Mouse (Mus musculus): ENCODE measurements around the gene Avil. TPM values are rescaled to one million over a fixed set of nuclear protein-coding genes. Genes with fewer than 3 reads are reported as not detected.

Avil gene
- polyA plus RNA-seq, 1 experiment from 2014 or later, result 0.45 TPM

DNA sequence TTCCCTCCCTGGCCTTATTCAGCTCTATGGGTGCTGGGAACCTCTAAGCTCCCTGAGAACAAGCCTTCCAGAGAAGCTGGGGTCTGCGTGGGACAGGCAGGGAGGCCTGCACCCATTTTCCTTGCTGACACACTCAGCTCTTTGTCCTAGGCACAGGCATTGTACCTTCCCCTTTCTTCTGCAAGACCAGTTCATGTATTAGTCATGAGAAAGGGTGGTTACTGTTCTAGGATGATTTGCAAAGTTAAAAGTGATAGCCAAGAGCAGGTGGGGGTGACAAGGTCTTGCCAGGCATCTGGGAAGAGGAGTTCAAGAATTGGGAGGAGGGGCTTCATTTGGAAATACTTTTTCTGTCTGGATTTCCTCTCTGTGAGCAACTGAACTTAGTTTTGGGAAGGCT lies 1.5 kb downstream of the Avil start:
- Histone ChIP-seq H3K9me3 (no peaks in the 10 kb centered on the region), H3K4me2 (replicated peaks) (no peak overlapping the region), H3K27ac (replicated peaks) (no peak overlapping the region), H3K4me3 (no peak overlapping the region), H3K36me3 (peaks cover 26% of the 10 kb centered on the region), H3K9ac (replicated peaks) (no peak overlapping the region), H3K4me1 (no peaks in the 10 kb centered on the region), H3K27me3 (no peaks in the 10 kb centered on the region)
- WGBS, result 61% methylated on average over 1 of the region's 1 CpGs
- ATAC-seq (replicated peaks), result no peak

- Histone ChIP-seq H3K4me3 (no peak overlapping the region), H3K9me3 (no peaks in the 10 kb centered on the region), H3K27me3 (no peaks in the 10 kb centered on the region), H3K9ac (replicated peaks) (no peak overlapping the region), H3K36me3 (peaks cover 19% of the 10 kb centered on the region), H3K4me1 (no peaks in the 10 kb centered on the region), H3K27ac (replicated peaks) (no peak overlapping the region), H3K4me2 (replicated peaks) (no peak overlapping the region)
- no peak for ATAC-seq (replicated peaks)
- 92% methylated on average over 5 of the region's 5 CpGs for WGBS
Observed at GRCm38 (mm10) chr10:127002765-127003164, 2.3 kb downstream of the Avil start.

DNA sequence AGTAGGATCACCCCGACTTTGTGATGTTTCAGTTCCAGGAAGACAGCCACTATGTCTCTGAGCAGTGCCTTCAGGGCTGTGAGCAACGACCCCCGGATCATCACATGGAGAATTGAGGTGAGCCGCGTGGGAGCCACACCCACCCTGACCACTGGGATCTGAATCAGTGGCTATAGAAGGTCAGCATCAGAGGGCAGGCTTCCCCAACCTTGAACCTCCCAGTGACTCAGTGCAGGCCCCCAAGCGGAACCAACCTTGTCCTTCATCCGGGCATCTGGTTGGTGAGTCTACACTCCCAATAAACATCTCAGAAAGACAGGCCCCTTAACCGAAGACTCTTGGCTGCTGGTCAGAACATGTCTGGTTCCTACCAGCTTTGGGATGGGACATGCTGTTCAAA lies 2.8 kb downstream of the Avil start:
- Histone ChIP-seq H3K4me2 (replicated peaks) (no peak overlapping the region), H3K27ac (replicated peaks) (no peak overlapping the region), H3K4me1 (no peaks in the 10 kb centered on the region), H3K9me3 (no peaks in the 10 kb centered on the region), H3K36me3 (peaks cover 14% of the 10 kb centered on the region), H3K4me3 (no peak overlapping the region), H3K9ac (replicated peaks) (no peak overlapping the region), H3K27me3 (no peaks in the 10 kb centered on the region)
- no peak for ATAC-seq (replicated peaks)
- 84% methylated on average over 8 of the region's 8 CpGs for WGBS

GRCm38 (mm10) chr10:127003806-127004205 lies 3.3 kb downstream of the Avil start:
- Histone ChIP-seq H3K27me3 (no peaks in the 10 kb centered on the region), H3K36me3 (peaks cover 9% of the 10 kb centered on the region), H3K9ac (replicated peaks) (no peak overlapping the region), H3K27ac (replicated peaks) (no peak overlapping the region), H3K4me3 (no peak overlapping the region), H3K4me2 (replicated peaks) (no peak overlapping the region), H3K4me1 (no peaks in the 10 kb centered on the region), H3K9me3 (no peaks in the 10 kb centered on the region)
- no peak for ATAC-seq (replicated peaks)
- WGBS, result 71% methylated on average over 7 of the region's 7 CpGs

DNA sequence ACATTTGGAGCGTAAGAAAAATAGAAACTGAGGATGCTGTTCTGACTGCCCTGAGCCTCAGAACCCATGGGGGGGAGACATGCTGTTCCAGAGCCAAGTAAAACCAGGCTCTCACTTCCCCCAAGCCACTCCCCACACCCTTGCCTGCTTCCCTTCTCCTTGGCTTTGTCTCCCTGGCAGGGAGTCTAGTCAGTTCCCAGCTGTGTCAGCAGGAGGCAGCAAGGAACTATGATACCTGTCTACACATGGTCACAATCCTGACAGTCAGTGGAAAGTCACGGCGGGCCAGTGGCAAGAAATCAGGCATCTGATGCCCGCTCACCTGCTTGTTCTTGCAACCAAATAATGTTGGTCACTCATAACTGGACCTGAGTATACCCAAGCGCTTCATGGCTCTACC lies 16.0 kb downstream of the Avil start:
- no peak for ATAC-seq (replicated peaks)
- no peaks in the 10 kb centered on the region for H3K27me3 ChIP-seq
- no peaks in the 10 kb centered on the region for H3K36me3 ChIP-seq
- no peak overlapping the region for H3K4me3 ChIP-seq
- no peak overlapping the region for H3K9ac ChIP-seq (replicated peaks)
- 61% methylated on average over 5 of the region's 5 CpGs for WGBS
- no peaks in the 10 kb centered on the region for H3K4me1 ChIP-seq
- no peak overlapping the region for H3K27ac ChIP-seq (replicated peaks)
- no peak overlapping the region for H3K4me2 ChIP-seq (replicated peaks)
- no peaks in the 10 kb centered on the region for H3K9me3 ChIP-seq

GRCm38 (mm10) chr10:127017071-127017470 lies 16.6 kb downstream of the Avil start:
- Histone ChIP-seq H3K4me2 (replicated peaks) (no peak overlapping the region), H3K36me3 (0 out of 2 replicates have a peak, but pooled peaks cover 4% of the 10 kb centered on the region), H3K4me1 (no peaks in the 10 kb centered on the region), H3K9ac (replicated peaks) (no peak overlapping the region), H3K27me3 (no peaks in the 10 kb centered on the region), H3K27ac (replicated peaks) (no peak overlapping the region), H3K9me3 (no peaks in the 10 kb centered on the region), H3K4me3 (no peak overlapping the region)
- 16% methylated on average over 2 of the region's 2 CpGs for WGBS
- ATAC-seq (replicated peaks), result no peak

GRCm38 (mm10) chr10:127018422-127018821 lies 17.9 kb downstream of the Avil start:
- no peak overlapping the region for H3K4me2 ChIP-seq (replicated peaks)
- H3K27ac ChIP-seq (replicated peaks), result no peak overlapping the region
- no peaks in the 10 kb centered on the region for H3K4me1 ChIP-seq
- 71% methylated on average over 16 of the region's 16 CpGs for WGBS
- no peak for ATAC-seq (replicated peaks)
- peaks cover 13% of the 10 kb centered on the region for H3K36me3 ChIP-seq
- H3K27me3 ChIP-seq, result no peaks in the 10 kb centered on the region
- H3K9me3 ChIP-seq, result no peaks in the 10 kb centered on the region
- no peak overlapping the region for H3K9ac ChIP-seq (replicated peaks)
- no peak overlapping the region for H3K4me3 ChIP-seq

GRCm38 (mm10) chr10:127030336-127031296 lies 30.1 kb downstream of the Avil start, which contains the start of gene Tsfm:
Gene Tsfm, minus strand, starts transcription at chr10:127030840.
- Histone ChIP-seq H3K36me3 (peaks cover 27% of the 10 kb centered on the region), H3K9me3 (no peaks in the 10 kb centered on the region), H3K4me2 (replicated peaks) (peak within 1 kb of the TSS; percentile 91), H3K27ac (replicated peaks) (peak within 1 kb of the TSS; percentile 73), H3K4me1 (peaks cover 14% of the 10 kb centered on the region), H3K4me3 (peak within 1 kb of the TSS; percentile 89), H3K9ac (replicated peaks) (peak within 1 kb of the TSS; percentile 90), H3K27me3 (no peaks in the 10 kb centered on the region)
- peak; percentile 87 for ATAC-seq (replicated peaks)
- 6% methylated on average over 56 of the region's 56 CpGs for WGBS

GRCm38 (mm10) chr10:127033301-127033741 lies 32.8 kb downstream of the Avil start:
- Histone ChIP-seq H3K9ac (replicated peaks) (no peak overlapping the region), H3K36me3 (peaks cover 5% of the 10 kb centered on the region), H3K4me1 (peaks cover 14% of the 10 kb centered on the region), H3K27ac (replicated peaks) (no peak overlapping the region), H3K9me3 (no peaks in the 10 kb centered on the region), H3K27me3 (no peaks in the 10 kb centered on the region), H3K4me3 (no peak overlapping the region), H3K4me2 (replicated peaks) (no peak overlapping the region)
- ATAC-seq (replicated peaks), result no peak
- 87% methylated on average over 8 of the region's 8 CpGs for WGBS

DNA sequence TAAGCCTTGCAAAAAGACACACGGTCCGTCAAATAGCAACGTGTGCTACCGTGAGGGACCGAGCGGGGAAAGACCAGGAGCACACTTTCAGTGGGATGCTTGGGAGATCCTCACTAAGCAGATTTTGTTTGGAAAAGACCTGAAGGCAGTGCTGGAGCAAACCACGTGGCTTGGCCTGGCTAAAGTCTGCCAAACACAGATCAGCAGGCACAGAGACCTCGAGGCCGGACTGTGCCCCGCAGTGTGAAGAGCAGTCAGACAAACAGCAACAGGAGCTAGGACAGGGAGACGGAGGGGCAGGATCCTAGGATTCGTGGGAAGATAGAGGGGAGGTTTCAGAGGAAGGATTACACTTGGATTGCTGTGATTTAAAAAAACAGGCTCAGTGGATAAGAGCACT lies 35.8 kb downstream of the Avil start:
- no peak for ATAC-seq (replicated peaks)
- H3K4me2 ChIP-seq (replicated peaks), result no peak overlapping the region
- WGBS, result 83% methylated on average over 12 of the region's 12 CpGs
- H3K36me3 ChIP-seq, result no peaks in the 10 kb centered on the region
- no peak overlapping the region for H3K27ac ChIP-seq (replicated peaks)
- no peaks in the 10 kb centered on the region; the same call in 1 of the 2 replicates for H3K27me3 ChIP-seq
- H3K9me3 ChIP-seq, result no peaks in the 10 kb centered on the region
- no peak overlapping the region for H3K9ac ChIP-seq (replicated peaks)
- peaks cover 7% of the 10 kb centered on the region for H3K4me1 ChIP-seq
- H3K4me3 ChIP-seq, result no peak overlapping the region

DNA sequence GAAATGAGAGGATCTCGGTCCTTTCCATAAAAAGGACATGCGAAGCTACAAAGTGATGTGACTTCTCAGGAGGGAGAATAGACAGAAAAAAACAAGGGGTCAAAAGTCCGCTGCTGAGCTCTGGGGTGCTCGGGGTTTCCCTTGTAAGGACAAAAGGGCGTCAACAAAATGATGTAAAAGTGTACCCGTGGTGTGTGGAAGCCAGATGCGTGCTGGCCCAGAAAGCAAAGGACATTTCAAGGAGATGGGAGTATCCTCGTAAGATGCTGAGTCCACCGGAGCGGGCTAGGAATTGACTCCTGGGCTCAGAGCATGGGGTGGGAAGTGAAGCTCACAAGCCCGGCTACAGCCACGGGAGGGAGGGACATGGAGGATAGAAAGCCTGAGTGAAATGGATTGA lies 37.1 kb downstream of the Avil start:
- no peaks in the 10 kb centered on the region for H3K9me3 ChIP-seq
- H3K36me3 ChIP-seq, result no peaks in the 10 kb centered on the region
- no peak overlapping the region for H3K4me3 ChIP-seq
- no peak overlapping the region for H3K9ac ChIP-seq (replicated peaks)
- peaks cover 13% of the 10 kb centered on the region for H3K4me1 ChIP-seq
- no peaks in the 10 kb centered on the region; the same call in 1 of the 2 replicates for H3K27me3 ChIP-seq
- H3K4me2 ChIP-seq (replicated peaks), result no peak overlapping the region
- H3K27ac ChIP-seq (replicated peaks), result no peak overlapping the region
- WGBS, result 77% methylated on average over 12 of the region's 12 CpGs
- ATAC-seq (replicated peaks), result no peak

- WGBS, result under 1% methylated on average over 20 of the region's 20 CpGs
- Histone ChIP-seq H3K4me1 (peaks cover 15% of the 10 kb centered on the region), H3K27me3 (no peaks in the 10 kb centered on the region; the same call in 1 of the 2 replicates), H3K9me3 (no peaks in the 10 kb centered on the region), H3K9ac (replicated peaks) (peak overlapping the region; percentile 79), H3K4me2 (replicated peaks) (peak overlapping the region; percentile 99), H3K36me3 (peaks cover 4% of the 10 kb centered on the region; the same call in 1 of the 2 replicates), H3K27ac (replicated peaks) (no peak overlapping the region), H3K4me3 (peak overlapping the region; percentile 85)
- ATAC-seq (replicated peaks), result no peak; the same call in 1 of the 2 replicates
Observed at GRCm38 (mm10) chr10:127040569-127041214, 40.2 kb downstream of the Avil start.

Measured in forebrain, embryonic 15.5 days (tissue).